Comparison of ENCODE assay signal across 8 mouse cellular contexts in genomic region chr8:94363288-94363688, GRCm38 (mm10). TPM values are rescaled to one million over a fixed set of nuclear protein-coding genes. Genes with fewer than 3 reads are reported as not detected.
DNase-seq lines count a peak whose midpoint lies in the region; ATAC-seq and TF ChIP-seq lines count a peak whose summit lies in the region.

No protein-coding gene starts in this region.

- H3K4me3 ChIP-seq in kidney, adult 2 months (ENCODE audit: insufficient read depth, low read depth, low read length), result no peak overlapping the region
- H3K4me3 ChIP-seq in forebrain, embryonic 11.5 days (ENCODE audit: low read depth, low read length), result no peak overlapping the region

- peak; percentile 32 for DNase-seq in cerebellum, adult 9-10 months
- DNase-seq in cerebellum, adult 18-20 months, result no peak
- peak; percentile 65 for DNase-seq in adipocyte (ENCODE audit: low spot score)
- peak; percentile 81 for DNase-seq in gastrocnemius, postnatal 25 days
- DNase-seq in kidney, adult 2 months, result peak; percentile 96
- DNase-seq in lung, postnatal 25 days (ENCODE audit: low spot score), result peak; percentile 93
- DNase-seq in telencephalon, adult 2 months (ENCODE audit: low read depth, low spot score), result peak; percentile 13
- DNase-seq in forebrain, embryonic 11.5 days (ENCODE audit: low spot score), result no peak

- no peaks in the 10 kb centered on the region for H3K9me3 ChIP-seq in forebrain, embryonic 11.5 days (ENCODE audit: control insufficient read depth, low read length)

- H3K4me2 ChIP-seq in forebrain, embryonic 11.5 days (ENCODE audit: low read depth, low read length, severe bottlenecking), result no peak overlapping the region

- no peak for TF ChIP-seq POLR2A in kidney, adult 2 months (IDR thresholded peaks at IDR 0.05; ENCODE audit: low read depth, low read length)

- H3K27ac ChIP-seq in kidney, adult 2 months (ENCODE audit: insufficient read depth, low read depth, low read length), result peak overlapping the region; percentile 89
- no peak overlapping the region for H3K27ac ChIP-seq in forebrain, embryonic 11.5 days (ENCODE audit: low read depth, low read length)

- no peak overlapping the region for H3K9ac ChIP-seq in forebrain, embryonic 11.5 days (ENCODE audit: low read length)

- H3K27me3 ChIP-seq in kidney, adult 2 months (replicated peaks; ENCODE audit: control insufficient read depth, insufficient read depth, low read length), result no peaks in the 10 kb centered on the region
- no peaks in the 10 kb centered on the region for H3K27me3 ChIP-seq in forebrain, embryonic 11.5 days (ENCODE audit: control insufficient read depth, insufficient read depth, low read length)

- peaks cover 40% of the 10 kb centered on the region for H3K4me1 ChIP-seq in kidney, adult 2 months (ENCODE audit: control insufficient read depth, insufficient read depth, low read length)
- H3K4me1 ChIP-seq in forebrain, embryonic 11.5 days (replicated peaks; ENCODE audit: control insufficient read depth, insufficient read depth, low read length), result no peaks in the 10 kb centered on the region

- WGBS in kidney, adult 2 months, result 21% methylated on average over 4 of the region's 4 CpGs
- WGBS in forebrain, embryonic 11.5 days, result 53% methylated on average over 4 of the region's 4 CpGs

- H3K36me3 ChIP-seq in kidney, adult 2 months (ENCODE audit: control insufficient read depth, insufficient read depth, low read length), result no peaks in the 10 kb centered on the region
- no peaks in the 10 kb centered on the region for H3K36me3 ChIP-seq in forebrain, embryonic 11.5 days (ENCODE audit: control insufficient read depth, insufficient read depth, low read length)

- no peak for TF ChIP-seq CTCF in kidney, adult 2 months (conservative IDR thresholded peaks at IDR 0.05; ENCODE audit: insufficient read depth, insufficient read length, low read depth, low read length)

- no peak for ATAC-seq in forebrain, embryonic 11.5 days (replicated peaks; ENCODE audit: low FRiP score)

RNA-seq across cellular contexts. Expression of gene Herpud1, which starts 22.9 kb away (rescaled TPM):
- 10 to 100 TPM; 78.0 to 80.1 TPM for total RNA-seq in gastrocnemius, postnatal 25 days (2021)
- polyA plus RNA-seq in kidney, adult 2 months (2012; rRNA removed), result 417 and 537 TPM in 2 replicates
- polyA plus RNA-seq in forebrain, embryonic 11.5 days (2014; fragmentation: Nextera tagmentation; extraction: Ambion mirVana), result 52.6 and 56.9 TPM in 2 replicates

RNA-seq across cellular contexts. Expression of gene Slc12a3, which starts 34.3 kb away (rescaled TPM):
- not detected for total RNA-seq in gastrocnemius, postnatal 25 days (2021)
- 600 and 1,070 TPM in 2 replicates for polyA plus RNA-seq in kidney, adult 2 months (2012; rRNA removed)
- not detected in 2 replicates for polyA plus RNA-seq in forebrain, embryonic 11.5 days (2014; fragmentation: Nextera tagmentation; extraction: Ambion mirVana)

Comparison
In these comparisons a context has a peak if more than half of its experiments do, and no peak if none do; other contexts are left out.
1. DNase-seq: peak in cerebellum, adult 9-10 months (single experiment), adipocyte (single experiment), gastrocnemius, postnatal 25 days (single experiment), kidney, adult 2 months (single experiment), lung, postnatal 25 days (single experiment) and telencephalon, adult 2 months (single experiment); none in cerebellum, adult 18-20 months (0 of 2) and forebrain, embryonic 11.5 days (single experiment).
2. RNA of gene Slc12a3, which starts 34.3 kb away (polyA plus RNA-seq): 600 to 1,070 TPM in kidney, adult 2 months; not detected in forebrain, embryonic 11.5 days; every median in the first group is over 100 times any median in the second.